Mouse (Mus musculus): ENCODE data around the gene Fcrlb.

GRCm38 (mm10) chr1:170889310-170889709 lies 23.4 kb downstream of the Fcrlb start:
- no peak for TF ChIP-seq POLR2A (IDR thresholded peaks at IDR 0.05; ENCODE audit: borderline replicate concordance, low read depth, low read length)
- no peak for TF ChIP-seq CTCF (IDR thresholded peaks at IDR 0.05; ENCODE audit: low read depth, low read length)
